8 mouse cellular contexts compared by ENCODE assay signal in the genomic region with DNA sequence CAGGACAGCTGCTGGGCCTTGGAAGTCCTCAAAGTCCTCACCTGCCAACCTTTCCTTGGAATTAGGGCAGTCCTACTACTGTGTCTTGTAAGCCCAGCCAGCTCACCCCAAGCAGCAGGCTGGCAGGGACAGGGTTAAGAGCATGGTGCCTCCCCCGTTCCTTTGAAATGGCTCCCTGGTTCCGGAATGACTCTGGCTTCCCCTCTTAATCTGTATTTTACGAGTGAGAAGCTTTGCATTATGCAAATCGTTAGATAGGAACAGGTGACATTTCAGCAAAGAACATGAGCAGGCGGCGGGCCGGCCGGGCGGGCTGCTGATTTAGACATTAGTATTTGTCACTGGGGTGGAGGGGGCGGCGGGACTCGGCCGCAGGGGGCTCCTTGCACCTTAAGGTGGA.
DNase-seq lines count a peak whose midpoint lies in the region; ATAC-seq lines count a peak whose summit lies in the region.

No protein-coding gene starts in this region.

- peaks cover 64% of the 10 kb centered on the region for H3K27me3 ChIP-seq in hindbrain, embryonic 15.5 days
- H3K27me3 ChIP-seq in neural tube, embryonic 14.5 days (ENCODE audit: control insufficient read depth, insufficient read depth, low read length) = peaks cover 31% of the 10 kb centered on the region

- peaks cover 24% of the 10 kb centered on the region for H3K4me1 ChIP-seq in hindbrain, embryonic 15.5 days (replicated peaks)
- H3K4me1 ChIP-seq in neural tube, embryonic 14.5 days (ENCODE audit: control insufficient read depth, insufficient read depth, low read length) = peaks cover 12% of the 10 kb centered on the region

- 3% methylated on average over 13 of the region's 13 CpGs for WGBS in hindbrain, embryonic 15.5 days
- 3% methylated on average over 13 of the region's 13 CpGs for WGBS in neural tube, embryonic 14.5 days

- peak; percentile 19 for ATAC-seq in activated CD4-positive, CD25-positive, alpha-beta regulatory T cell, adult 4 months
- ATAC-seq in hindbrain, embryonic 15.5 days (ENCODE audit: low FRiP score, low read depth) = peak; percentile 48; the same call in 1 of the 2 replicates
- peak; percentile 33; the same call in 1 of the 2 replicates for ATAC-seq in neural tube, embryonic 14.5 days (ENCODE audit: low read depth)

- no peaks in the 10 kb centered on the region for H3K9me3 ChIP-seq in hindbrain, embryonic 15.5 days
- no peaks in the 10 kb centered on the region for H3K9me3 ChIP-seq in neural tube, embryonic 14.5 days (ENCODE audit: control insufficient read depth, low read length)

- no peaks in the 10 kb centered on the region for H3K36me3 ChIP-seq in hindbrain, embryonic 15.5 days
- H3K36me3 ChIP-seq in neural tube, embryonic 14.5 days (ENCODE audit: control insufficient read depth, insufficient read depth, low read length) = no peaks in the 10 kb centered on the region

- H3K4me3 ChIP-seq in hindbrain, embryonic 15.5 days = peak overlapping the region; percentile 16
- peak overlapping the region; percentile 9; the same call in 1 of the 2 replicates for H3K4me3 ChIP-seq in neural tube, embryonic 14.5 days (ENCODE audit: low read depth, low read length)

- H3K4me2 ChIP-seq in hindbrain, embryonic 15.5 days = peak overlapping the region; percentile 43
- peak overlapping the region; percentile 28; the same call in 1 of the 2 replicates for H3K4me2 ChIP-seq in neural tube, embryonic 14.5 days (ENCODE audit: low read depth, low read length)

- H3K9ac ChIP-seq in hindbrain, embryonic 15.5 days = 0 out of 2 replicates have a peak overlapping the region, but pooled peaks have one; percentile 7
- H3K9ac ChIP-seq in neural tube, embryonic 14.5 days (replicated peaks; ENCODE audit: low read depth, low read length) = 0 out of 2 replicates have a peak overlapping the region, but pooled peaks have one; percentile 7

- peak; percentile 21 for DNase-seq in kidney, postnatal 10 days
- DNase-seq in kidney, adult 11 months = no peak
- no peak for DNase-seq in cerebellum, adult 9-10 months
- DNase-seq in yolk sac, embryonic 10.5 days (ENCODE audit: low spot score) = no peak
- DNase-seq in adrenal gland, adult 2 months = no peak

- no peak overlapping the region for H3K27ac ChIP-seq in hindbrain, embryonic 15.5 days (replicated peaks)
- H3K27ac ChIP-seq in neural tube, embryonic 14.5 days (ENCODE audit: low read depth, low read length) = no peak overlapping the region; the same call in 1 of the 2 replicates
